Mouse (Mus musculus): Measurements from ENCODE around the gene Gm4858. TPM values are rescaled to one million over a fixed set of nuclear protein-coding genes. Genes with fewer than 3 reads are reported as not detected.
A peak's percentile ranks its signal among the peaks of the same experiment; 100 is the strongest.
"Not testable (repeated sequence)": the region's sequence is repeated elsewhere in the genome, so short reads cannot be mapped to it uniquely, and the experiment has no call there.

Gene Gm4858
- not detected in 2 replicates for polyA plus RNA-seq (2014; fragmentation: Nextera tagmentation; extraction: Ambion mirVana)

DNA sequence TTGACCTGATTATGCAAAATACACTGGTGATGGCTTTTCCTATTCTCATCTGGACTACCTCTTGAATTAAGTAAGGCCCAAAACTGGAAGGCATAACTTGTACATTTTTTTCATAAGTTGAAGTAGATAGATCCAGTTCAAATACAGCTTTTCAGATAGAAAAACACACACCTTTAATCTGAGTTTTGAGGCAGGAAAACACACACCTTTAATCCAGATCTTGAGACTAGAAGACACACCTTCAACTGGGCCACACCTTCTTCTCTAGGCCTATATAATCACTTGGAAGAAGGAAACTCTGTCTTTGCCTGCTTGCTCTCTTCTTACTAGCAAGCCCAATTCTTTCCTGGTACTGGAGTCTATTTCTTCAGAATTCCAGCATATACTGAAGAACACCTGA is at the start of gene Gm4858:
Gm4858 (plus strand) TSS at position 301 of the 400 bp plus-strand sequence.
- H3K4me2 ChIP-seq (ENCODE audit: low read length); H3K27ac ChIP-seq (ENCODE audit: low read depth); ATAC-seq (replicated peaks; ENCODE audit: low FRiP score, low TSS enrichment, low read depth): not testable (repeated sequence)

DNA sequence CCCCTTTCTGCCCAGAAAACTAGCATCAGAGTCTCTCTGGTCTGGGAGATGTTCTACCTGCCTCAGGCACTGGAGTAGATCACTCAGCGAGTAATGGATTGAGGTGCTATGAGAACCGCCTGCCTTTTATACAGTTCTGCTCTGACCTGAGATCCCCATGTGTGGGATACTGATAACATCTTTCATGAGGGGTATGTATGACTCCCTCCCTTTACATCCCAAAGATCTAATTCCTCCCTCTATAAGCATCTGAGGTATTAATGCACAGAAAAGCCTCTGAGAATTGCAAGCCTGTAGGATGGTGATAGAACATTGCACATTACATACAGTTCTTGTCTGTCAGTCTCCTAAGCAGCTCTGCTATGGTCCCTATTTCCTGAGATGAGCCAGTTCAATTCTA is 49.7 kb upstream of the Gm4858 start, which contains the start of gene Lce1m:
Lce1m (minus strand) TSS at position 101 of the 400 bp plus-strand sequence.
- H3K4me3 ChIP-seq (ENCODE audit: low read depth, low read length), result no peak within 1 kb of the TSS
- H3K4me1 ChIP-seq (replicated peaks; ENCODE audit: control insufficient read depth, insufficient read depth, low read length), result no peaks in the 10 kb centered on the region
- H3K9me3 ChIP-seq (ENCODE audit: control insufficient read depth, low read length), result no peaks in the 10 kb centered on the region
- H3K27ac ChIP-seq (ENCODE audit: low read depth), result no peak within 1 kb of the TSS
- 90% methylated on average over 2 of the region's 2 CpGs for WGBS
- ATAC-seq (replicated peaks; ENCODE audit: low FRiP score, low TSS enrichment, low read depth) (no peak), DNase-seq (ENCODE audit: low spot score) (no peak)
- no peaks in the 10 kb centered on the region for H3K36me3 ChIP-seq (ENCODE audit: control insufficient read depth, insufficient read depth, low read length)
- no peak within 1 kb of the TSS for H3K4me2 ChIP-seq (ENCODE audit: low read length)
- H3K9ac ChIP-seq (ENCODE audit: low read length), result no peak within 1 kb of the TSS
- H3K27me3 ChIP-seq (replicated peaks; ENCODE audit: control insufficient read depth, insufficient read depth, low read length), result no peaks in the 10 kb centered on the region

More for the DNA sequence above, at the start of gene Gm4858:
- DNase-seq (ENCODE audit: low spot score); H3K9me3 ChIP-seq (ENCODE audit: control insufficient read depth, low read length); H3K4me3 ChIP-seq (ENCODE audit: low read depth, low read length); H3K4me1 ChIP-seq (replicated peaks; ENCODE audit: control insufficient read depth, insufficient read depth, low read length); H3K27me3 ChIP-seq (replicated peaks; ENCODE audit: control insufficient read depth, insufficient read depth, low read length); H3K36me3 ChIP-seq (ENCODE audit: control insufficient read depth, insufficient read depth, low read length); H3K9ac ChIP-seq (ENCODE audit: low read length): not testable (repeated sequence)

GRCm38 (mm10) chr3:93021171-93021570 is 47.5 kb upstream of the Gm4858 start:
- Histone ChIP-seq H3K9ac (ENCODE audit: low read length) (no peak overlapping the region), H3K4me1 (replicated peaks; ENCODE audit: control insufficient read depth, insufficient read depth, low read length) (no peaks in the 10 kb centered on the region), H3K36me3 (ENCODE audit: control insufficient read depth, insufficient read depth, low read length) (no peaks in the 10 kb centered on the region), H3K4me3 (ENCODE audit: low read depth, low read length) (no peak overlapping the region), H3K9me3 (ENCODE audit: control insufficient read depth, low read length) (no peaks in the 10 kb centered on the region), H3K27ac (ENCODE audit: low read depth) (no peak overlapping the region), H3K27me3 (replicated peaks; ENCODE audit: control insufficient read depth, insufficient read depth, low read length) (no peaks in the 10 kb centered on the region), H3K4me2 (ENCODE audit: low read length) (no peak overlapping the region)
- ATAC-seq (replicated peaks; ENCODE audit: low FRiP score, low TSS enrichment, low read depth) (no peak), DNase-seq (ENCODE audit: low spot score) (no peak)
- WGBS, result 91% methylated on average over 1 of the region's 1 CpGs

DNA sequence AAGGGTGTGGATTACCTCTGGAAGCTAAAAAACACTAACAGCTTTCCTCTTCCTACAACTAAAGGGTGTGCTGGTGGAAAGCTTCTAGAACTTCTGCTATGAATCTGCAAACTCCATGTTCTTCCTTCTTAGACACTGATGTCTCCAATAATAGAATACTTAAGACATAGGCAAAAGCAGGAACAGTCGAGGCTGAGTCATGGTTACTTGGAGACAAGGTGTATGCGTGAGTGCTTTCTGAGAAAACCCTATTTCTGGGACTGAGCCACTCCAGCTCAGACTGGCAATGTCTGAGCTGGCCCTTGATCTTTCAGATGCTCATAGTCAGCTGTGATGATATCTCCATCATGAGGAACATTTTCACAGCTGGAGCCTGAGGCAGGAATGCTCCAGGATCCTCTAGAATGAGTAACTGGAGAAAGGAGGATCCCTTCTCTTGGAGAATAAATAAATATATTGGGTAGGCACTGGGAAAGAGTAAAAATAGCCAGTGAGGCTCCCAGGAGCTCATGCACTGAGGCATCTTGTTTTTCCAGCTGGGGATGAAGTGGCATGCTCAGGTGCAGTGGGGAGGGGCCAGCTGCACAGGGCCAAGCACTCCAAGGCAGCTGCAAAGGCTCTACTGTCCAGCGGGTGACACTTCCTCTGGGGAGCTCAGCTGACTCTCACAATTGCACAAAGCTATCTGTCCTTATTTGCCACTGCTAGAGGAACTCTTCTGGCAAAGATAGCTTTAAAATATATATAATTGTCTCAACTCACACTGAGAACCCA is 45.0 kb upstream of the Gm4858 start:
- H3K27ac ChIP-seq (ENCODE audit: low read depth), result no peak overlapping the region
- WGBS, result 85% methylated on average over 3 of the region's 3 CpGs
- ATAC-seq (replicated peaks; ENCODE audit: low FRiP score, low TSS enrichment, low read depth) (no peak), DNase-seq (ENCODE audit: low spot score) (no peak)
- no peak overlapping the region for H3K9ac ChIP-seq (ENCODE audit: low read length)
- H3K4me1 ChIP-seq (replicated peaks; ENCODE audit: control insufficient read depth, insufficient read depth, low read length), result no peaks in the 10 kb centered on the region
- H3K4me3 ChIP-seq (ENCODE audit: low read depth, low read length), result no peak overlapping the region
- H3K9me3 ChIP-seq (ENCODE audit: control insufficient read depth, low read length), result no peaks in the 10 kb centered on the region
- H3K36me3 ChIP-seq (ENCODE audit: control insufficient read depth, insufficient read depth, low read length), result no peaks in the 10 kb centered on the region
- H3K27me3 ChIP-seq (replicated peaks; ENCODE audit: control insufficient read depth, insufficient read depth, low read length), result no peaks in the 10 kb centered on the region
- no peak overlapping the region for H3K4me2 ChIP-seq (ENCODE audit: low read length)

DNA sequence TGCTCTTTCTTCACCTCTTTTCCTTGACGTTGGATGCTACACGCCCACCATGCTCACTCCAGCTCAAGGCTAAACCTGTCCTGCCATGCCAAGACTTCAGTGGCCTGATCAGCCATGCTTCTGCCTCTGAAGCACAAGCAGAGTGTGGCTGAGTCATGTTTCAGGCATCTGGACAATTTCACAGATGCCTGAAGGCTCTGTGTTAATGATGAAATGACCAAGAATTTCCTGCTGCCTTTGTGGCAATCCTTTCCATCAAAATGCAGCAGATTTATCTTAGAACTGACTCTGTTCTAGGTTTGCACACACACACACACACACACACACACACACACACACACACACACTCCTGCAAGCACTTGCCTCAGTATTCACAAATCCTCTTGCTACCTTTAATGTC is 43.1 kb upstream of the Gm4858 start:
- no peak overlapping the region for H3K27ac ChIP-seq (ENCODE audit: low read depth)
- no peaks in the 10 kb centered on the region for H3K4me1 ChIP-seq (replicated peaks; ENCODE audit: control insufficient read depth, insufficient read depth, low read length)
- H3K9me3 ChIP-seq (ENCODE audit: control insufficient read depth, low read length), result no peaks in the 10 kb centered on the region
- no peaks in the 10 kb centered on the region for H3K36me3 ChIP-seq (ENCODE audit: control insufficient read depth, insufficient read depth, low read length)
- H3K4me2 ChIP-seq (ENCODE audit: low read length), result no peak overlapping the region
- no peak for ATAC-seq (replicated peaks; ENCODE audit: low FRiP score, low TSS enrichment, low read depth)
- no peak overlapping the region for H3K4me3 ChIP-seq (ENCODE audit: low read depth, low read length)
- H3K9ac ChIP-seq (ENCODE audit: low read length), result no peak overlapping the region
- 69% methylated on average over 2 of the region's 2 CpGs for whole genome bisulfite sequencing
- no peaks in the 10 kb centered on the region for H3K27me3 ChIP-seq (replicated peaks; ENCODE audit: control insufficient read depth, insufficient read depth, low read length)
- no peak for DNase-seq (ENCODE audit: low spot score)

DNA sequence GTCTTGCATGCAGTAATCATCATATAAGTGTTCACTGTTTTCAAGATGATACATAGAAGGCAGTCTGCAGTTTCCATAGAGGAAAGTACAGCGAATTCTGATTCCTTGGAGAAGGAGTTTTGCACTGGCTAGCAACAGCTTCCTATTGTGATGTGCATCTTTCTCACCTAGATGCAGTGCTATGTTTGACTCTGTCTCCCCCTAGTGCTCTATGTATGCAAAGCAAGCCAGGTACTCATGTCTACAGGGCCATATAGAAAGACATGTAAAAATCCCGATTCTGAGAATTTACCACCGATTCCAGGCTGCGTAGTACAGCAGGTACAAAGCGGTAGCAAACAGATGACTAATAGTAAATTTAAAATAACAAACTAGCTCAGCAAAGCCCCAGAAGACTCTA is 37.2 kb upstream of the Gm4858 start:
- no peaks in the 10 kb centered on the region for H3K27me3 ChIP-seq (replicated peaks; ENCODE audit: control insufficient read depth, insufficient read depth, low read length)
- no peak for DNase-seq (ENCODE audit: low spot score)
- no peak for ATAC-seq (replicated peaks; ENCODE audit: low FRiP score, low TSS enrichment, low read depth)
- H3K4me3 ChIP-seq (ENCODE audit: low read depth, low read length), result no peak overlapping the region
- H3K4me1 ChIP-seq (replicated peaks; ENCODE audit: control insufficient read depth, insufficient read depth, low read length), result no peaks in the 10 kb centered on the region
- no peaks in the 10 kb centered on the region for H3K9me3 ChIP-seq (ENCODE audit: control insufficient read depth, low read length)
- H3K9ac ChIP-seq (ENCODE audit: low read length), result no peak overlapping the region
- 48% methylated on average over 5 of the region's 5 CpGs for WGBS
- no peak overlapping the region for H3K4me2 ChIP-seq (ENCODE audit: low read length)
- no peak overlapping the region for H3K27ac ChIP-seq (ENCODE audit: low read depth)
- no peaks in the 10 kb centered on the region for H3K36me3 ChIP-seq (ENCODE audit: control insufficient read depth, insufficient read depth, low read length)

DNA sequence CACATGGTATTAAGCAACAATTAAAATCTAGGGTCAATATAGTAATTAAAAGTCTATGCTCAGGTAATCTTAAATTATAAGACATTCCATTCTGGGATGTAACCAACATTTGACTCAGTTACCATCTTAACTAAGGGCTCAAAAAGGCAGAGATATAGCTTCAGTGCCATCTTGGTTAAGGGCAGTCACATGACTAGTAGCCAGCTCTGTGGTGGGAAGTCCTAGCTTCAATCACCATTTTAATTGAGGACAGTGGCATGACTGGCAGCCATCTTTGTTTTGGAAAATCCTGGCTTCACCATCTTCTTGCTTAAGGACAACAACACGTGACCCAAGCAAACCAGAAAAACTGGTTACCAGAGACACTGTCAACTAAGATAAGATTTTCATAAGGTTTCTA is 18.4 kb upstream of the Gm4858 start:
- Histone ChIP-seq H3K4me1 (replicated peaks; ENCODE audit: control insufficient read depth, insufficient read depth, low read length) (no peaks in the 10 kb centered on the region), H3K9ac (ENCODE audit: low read length) (no peak overlapping the region), H3K36me3 (ENCODE audit: control insufficient read depth, insufficient read depth, low read length) (no peaks in the 10 kb centered on the region), H3K27ac (ENCODE audit: low read depth) (no peak overlapping the region), H3K4me3 (ENCODE audit: low read depth, low read length) (no peak overlapping the region), H3K4me2 (ENCODE audit: low read length) (no peak overlapping the region), H3K27me3 (replicated peaks; ENCODE audit: control insufficient read depth, insufficient read depth, low read length) (no peaks in the 10 kb centered on the region), H3K9me3 (ENCODE audit: control insufficient read depth, low read length) (no peaks in the 10 kb centered on the region)
- 77% methylated on average over 1 of the region's 1 CpGs for WGBS
- no peak for ATAC-seq (replicated peaks; ENCODE audit: low FRiP score, low TSS enrichment, low read depth)
- DNase-seq (ENCODE audit: low spot score), result no peak

- no peaks in the 10 kb centered on the region for H3K36me3 ChIP-seq (ENCODE audit: control insufficient read depth, insufficient read depth, low read length)
- no peaks in the 10 kb centered on the region for H3K4me1 ChIP-seq (replicated peaks; ENCODE audit: control insufficient read depth, insufficient read depth, low read length)
- H3K27me3 ChIP-seq (replicated peaks; ENCODE audit: control insufficient read depth, insufficient read depth, low read length), result no peaks in the 10 kb centered on the region
- H3K9ac ChIP-seq (ENCODE audit: low read length), result no peak overlapping the region
- WGBS, result 59% methylated on average over 10 of the region's 10 CpGs
- no peaks in the 10 kb centered on the region for H3K9me3 ChIP-seq (ENCODE audit: control insufficient read depth, low read length)
- no peak overlapping the region for H3K4me2 ChIP-seq (ENCODE audit: low read length)
- ATAC-seq (replicated peaks; ENCODE audit: low FRiP score, low TSS enrichment, low read depth) (no peak), DNase-seq (ENCODE audit: low spot score) (peak; percentile 55)
- no peak overlapping the region for H3K27ac ChIP-seq (ENCODE audit: low read depth)
- H3K4me3 ChIP-seq (ENCODE audit: low read depth, low read length), result no peak overlapping the region
These were observed 15.7 kb upstream of the Gm4858 start for GRCm38 (mm10) chr3:93052826-93053474.

GRCm38 (mm10) chr3:93086631-93087030 is 18.0 kb downstream of the Gm4858 start:
- DNase-seq (ENCODE audit: low spot score), result no peak
- Histone ChIP-seq H3K4me2 (ENCODE audit: low read length) (no peak overlapping the region), H3K36me3 (ENCODE audit: control insufficient read depth, insufficient read depth, low read length) (no peaks in the 10 kb centered on the region), H3K9me3 (ENCODE audit: control insufficient read depth, low read length) (no peaks in the 10 kb centered on the region), H3K27me3 (replicated peaks; ENCODE audit: control insufficient read depth, insufficient read depth, low read length) (no peaks in the 10 kb centered on the region), H3K4me3 (ENCODE audit: low read depth, low read length) (no peak overlapping the region), H3K9ac (ENCODE audit: low read length) (no peak overlapping the region), H3K4me1 (replicated peaks; ENCODE audit: control insufficient read depth, insufficient read depth, low read length) (no peaks in the 10 kb centered on the region), H3K27ac (ENCODE audit: low read depth) (no peak overlapping the region)
- 62% methylated on average over 2 of the region's 2 CpGs for WGBS
- peak; percentile 71; the same call in 1 of the 2 replicates for ATAC-seq (replicated peaks; ENCODE audit: low FRiP score, low TSS enrichment, low read depth)
